Mouse (Mus musculus): ENCODE measurements around the gene Gm49392.
"Not testable (repeated sequence)": the region's sequence is repeated elsewhere in the genome, so short reads cannot be mapped to it uniquely, and the experiment has no call there.

Gm49392 gene

GRCm38 (mm10) chr13:60896794-60897193, at the start of gene Gm49392:
TSS of gene Gm49392 (minus strand) at chr13:60896894.
- not testable (repeated sequence) for DNase-seq (ENCODE audit: low spot score in 2 of 2)

GRCm38 (mm10) chr13:60941884-60942283, 45.2 kb upstream of the Gm49392 start, which contains the start of gene Tpbpa:
TSS of gene Tpbpa (minus strand) at chr13:60941984.
- not testable (repeated sequence) for DNase-seq (ENCODE audit: low spot score in 2 of 2)

GRCm38 (mm10) chr13:60936500-60936901, 39.8 kb upstream of the Gm49392 start, which contains the start of the genes Gm49391 and Ctla2a:
TSS of gene Gm49391 (minus strand) at chr13:60936571.
TSS of gene Ctla2a (minus strand) at chr13:60936625.
- DNase-seq (ENCODE audit: low spot score in 2 of 2), result no peak

- DNase-seq (ENCODE audit: low spot score in 2 of 2), result not testable (repeated sequence)
Measured at GRCm38 (mm10) chr13:60935490-60935889, 38.8 kb upstream of the Gm49392 start, which contains the start of gene Gm49393. TSS of gene Gm49393 (minus strand) at chr13:60935590.

GRCm38 (mm10) chr13:60904780-60905179, 8.1 kb upstream of the Gm49392 start, which contains the start of gene Tpbpb:
TSS of gene Tpbpb (minus strand) at chr13:60904880.
- DNase-seq (ENCODE audit: low spot score in 2 of 2), result not testable (repeated sequence)

GRCm38 (mm10) chr13:60897328-60897727, 634 bp upstream of the Gm49392 start, which contains the start of gene Ctla2b:
TSS of gene Ctla2b (minus strand) at chr13:60897447.
- no peak for DNase-seq (ENCODE audit: low spot score in 2 of 2)

GRCm38 (mm10) chr13:60895406-60896160, 1.1 kb downstream of the Gm49392 start:
- DNase-seq (ENCODE audit: low spot score in 2 of 2), result no peak

- DNase-seq (ENCODE audit: low spot score in 2 of 2), result no peak
Measured at GRCm38 (mm10) chr13:60892301-60892700, 4.4 kb downstream of the Gm49392 start.

GRCm38 (mm10) chr13:60864281-60864680, 32.4 kb downstream of the Gm49392 start, which contains the start of gene 4930486L24Rik:
TSS of gene 4930486L24Rik (minus strand) at chr13:60864475.
- DNase-seq (ENCODE audit: low spot score in 2 of 2), result no peak

GRCm38 (mm10) chr13:60848241-60849120, 48.2 kb downstream of the Gm49392 start:
- DNase-seq (ENCODE audit: low spot score in 2 of 2), result no peak

- DNase-seq (ENCODE audit: low spot score in 2 of 2), result no peak
Measured at GRCm38 (mm10) chr13:60843153-60843552, 53.5 kb downstream of the Gm49392 start.

GRCm38 (mm10) chr13:60842703-60843102, 54.0 kb downstream of the Gm49392 start:
- no peak for DNase-seq (ENCODE audit: low spot score in 2 of 2)

- DNase-seq (ENCODE audit: low spot score in 2 of 2), result no peak
Measured at GRCm38 (mm10) chr13:60839353-60839902, 57.3 kb downstream of the Gm49392 start.

GRCm38 (mm10) chr13:60826052-60826451, 70.6 kb downstream of the Gm49392 start:
- DNase-seq (ENCODE audit: low spot score in 2 of 2), result no peak

- DNase-seq (ENCODE audit: low spot score in 2 of 2), result no peak
Measured at GRCm38 (mm10) chr13:60820486-60821175, 76.1 kb downstream of the Gm49392 start.

GRCm38 (mm10) chr13:60819469-60819868, 77.2 kb downstream of the Gm49392 start:
- DNase-seq (ENCODE audit: low spot score in 2 of 2), result peak; percentile 13 to 23

- no peak for DNase-seq (ENCODE audit: low spot score in 2 of 2)
Measured at GRCm38 (mm10) chr13:60813722-60814121, 83.0 kb downstream of the Gm49392 start.

- DNase-seq (ENCODE audit: low spot score in 2 of 2), result no peak
Measured at GRCm38 (mm10) chr13:60812768-60813167, 83.9 kb downstream of the Gm49392 start.

GRCm38 (mm10) chr13:60809690-60810089, 87.0 kb downstream of the Gm49392 start:
- no peak for DNase-seq (ENCODE audit: low spot score in 2 of 2)

- no peak for DNase-seq (ENCODE audit: low spot score in 2 of 2)
Measured at GRCm38 (mm10) chr13:60802749-60803148, 93.9 kb downstream of the Gm49392 start, which contains the start of gene Ctsll3. TSS of gene Ctsll3 (minus strand) at chr13:60802849.

Data from right cerebral cortex, adult 2 months (tissue).